Mouse (Mus musculus): ENCODE data around the gene Fut4.

GRCm38 (mm10) chr9:14787356-14787755 lies 35.2 kb upstream of the Fut4 start:
- TF ChIP-seq CTCF (IDR thresholded peaks at IDR 0.05; ENCODE audit: low read depth, low read length) (no peak), POLR2AphosphoS5 (IDR thresholded peaks at IDR 0.05; ENCODE audit: insufficient replicate concordance, low read depth, low read length) (no peak), GATA1 (IDR thresholded peaks at IDR 0.05; ENCODE audit: borderline replicate concordance, low read length) (no peak)
